Mouse (Mus musculus): ENCODE results near the gene Ankdd1a.

Gene Ankdd1a

DNA sequence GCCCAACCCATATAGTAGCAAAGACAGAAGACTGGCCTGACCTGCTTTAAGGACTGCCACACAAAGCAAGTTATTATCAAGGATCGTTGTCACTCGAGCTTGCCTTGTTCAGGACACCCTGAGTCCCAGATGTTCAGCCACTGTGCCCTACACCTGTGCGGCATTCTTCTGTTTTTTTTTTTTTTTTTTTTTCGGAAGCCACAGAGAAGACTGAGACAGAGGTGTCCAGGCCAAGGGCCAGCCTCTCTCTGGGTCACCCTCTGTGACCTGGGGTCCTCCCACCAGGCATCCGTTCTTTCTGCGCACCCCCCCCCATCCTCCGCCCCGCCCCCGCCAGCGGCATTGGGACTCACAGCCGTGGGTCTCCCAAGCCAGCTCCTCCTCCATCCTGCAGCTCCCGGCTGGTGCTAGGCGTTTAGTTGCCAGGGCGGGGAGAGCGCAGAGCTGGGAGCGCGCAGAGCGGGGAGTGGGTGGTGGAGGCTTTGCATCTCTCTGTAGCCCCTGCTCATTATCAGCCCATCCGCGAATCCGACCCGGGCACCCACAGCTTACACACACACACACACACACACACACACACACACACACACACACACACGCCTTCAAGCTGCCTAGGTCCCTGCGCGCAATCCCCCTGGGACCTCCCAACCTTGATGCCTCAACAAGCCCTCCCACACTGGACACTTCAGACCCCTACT, at the start of gene Ankdd1a:
Gene Ankdd1a (minus strand): TSS at position 387 of the 698 bp plus-strand sequence.
- no peak for DNase-seq (ENCODE audit: low read depth in 2 of 2, low spot score in 2 of 2)

GRCm38 (mm10) chr9:65569491-65569971, 49.5 kb upstream of the Ankdd1a start:
- no peak for DNase-seq (ENCODE audit: low read depth in 2 of 2, low spot score in 2 of 2)

DNA sequence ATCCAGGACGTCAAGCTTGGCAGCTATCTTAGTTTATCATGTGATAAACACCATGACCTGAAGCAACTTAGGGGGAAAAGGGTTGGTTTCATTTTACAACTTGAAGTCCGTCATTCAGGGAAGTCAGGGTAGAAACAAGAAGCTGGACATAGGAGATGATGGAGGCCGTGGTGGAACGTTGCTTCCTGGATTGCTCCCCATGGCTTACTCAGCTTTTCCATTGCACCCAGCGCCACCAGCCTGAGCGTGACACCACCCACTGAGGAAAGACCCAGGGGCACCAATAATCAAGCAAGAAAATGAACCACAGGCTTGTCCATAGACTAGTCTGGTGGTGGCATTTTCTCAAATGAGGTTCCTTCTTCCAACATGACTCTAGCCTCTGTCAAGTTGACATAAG, 48.8 kb upstream of the Ankdd1a start:
- DNase-seq (ENCODE audit: low read depth in 2 of 2, low spot score in 2 of 2) = no peak

DNA sequence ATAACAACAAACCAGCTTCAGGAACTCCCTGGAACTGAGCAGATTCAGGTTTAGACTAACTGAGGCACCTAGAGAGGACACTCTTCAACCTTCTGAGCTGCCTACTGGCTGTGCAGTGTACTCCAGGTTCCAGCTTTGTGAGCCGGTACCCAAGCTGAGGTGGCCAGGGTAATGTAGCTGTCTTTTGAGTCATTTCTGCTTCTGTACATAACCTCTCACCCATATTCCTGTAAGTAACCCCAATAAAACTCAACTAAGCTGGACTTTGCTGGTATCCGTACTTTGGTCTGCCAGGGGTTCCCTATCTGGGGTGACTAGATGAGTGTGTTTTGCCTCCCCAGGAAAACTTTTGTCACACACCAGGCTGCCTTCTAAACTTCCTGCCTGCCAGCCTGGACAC, 44.7 kb upstream of the Ankdd1a start:
- DNase-seq (ENCODE audit: low read depth in 2 of 2, low spot score in 2 of 2) = no peak

DNA sequence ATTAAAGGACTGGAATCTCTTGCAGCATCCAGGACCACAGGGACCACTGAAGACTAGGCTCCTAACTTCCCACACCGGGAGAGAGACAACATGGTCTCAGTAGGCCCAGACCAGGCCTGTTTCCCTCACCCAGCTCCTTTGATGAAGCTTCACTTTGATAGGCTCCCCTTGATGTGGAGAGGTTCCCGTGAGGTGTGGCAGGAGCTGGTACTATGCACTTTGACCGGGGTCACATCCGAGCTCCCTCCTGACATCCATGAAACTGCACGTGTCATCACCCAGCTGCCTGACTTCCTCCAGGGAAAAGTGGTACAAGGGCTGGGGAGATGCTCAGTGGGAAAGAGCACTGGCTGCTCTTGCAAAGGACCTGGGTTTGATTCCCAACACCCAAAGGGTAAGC, 43.1 kb upstream of the Ankdd1a start:
- no peak for DNase-seq (ENCODE audit: low read depth in 2 of 2, low spot score in 2 of 2)

DNA sequence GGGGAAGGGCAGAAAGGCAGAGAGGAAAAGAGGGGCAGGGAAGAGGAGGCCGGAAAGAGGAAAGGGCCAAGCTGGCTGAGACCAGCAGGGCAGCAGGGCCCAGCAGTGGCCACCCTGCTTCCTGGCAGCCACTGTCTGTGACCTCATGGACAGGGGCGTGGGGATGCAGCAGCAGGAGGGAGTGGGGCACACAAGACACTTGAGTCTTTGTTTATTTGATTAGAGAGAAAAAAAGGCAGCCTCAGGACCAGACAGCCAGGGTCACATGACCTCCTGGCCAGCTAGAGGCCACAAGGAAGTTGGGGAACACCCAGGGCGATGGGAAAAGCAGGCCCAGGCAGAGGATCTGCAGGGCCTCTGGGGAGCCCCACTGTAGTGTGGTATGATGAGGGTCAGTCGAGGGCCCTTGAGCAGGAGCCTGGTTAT, 42.1 kb upstream of the Ankdd1a start:
- DNase-seq (ENCODE audit: low read depth in 2 of 2, low spot score in 2 of 2) = no peak

DNA sequence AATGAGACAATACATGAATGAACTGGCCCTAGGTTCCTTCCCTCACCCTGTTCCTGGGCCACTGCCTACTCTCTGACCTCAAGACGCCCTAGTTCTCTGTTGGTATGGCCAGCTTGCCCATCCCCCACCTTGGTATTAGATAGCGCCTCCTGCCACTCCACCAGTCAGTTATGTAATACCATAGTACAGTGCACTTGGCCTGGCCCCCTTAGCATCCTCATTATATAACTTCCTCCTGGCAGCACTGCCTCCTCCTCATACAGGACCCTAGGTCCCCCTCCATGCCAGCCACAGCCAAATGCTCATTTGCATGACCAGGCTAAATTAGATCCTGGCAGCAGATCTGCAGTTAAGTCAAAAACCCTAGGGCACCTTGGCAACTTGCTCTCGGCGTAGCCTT, 41.0 kb upstream of the Ankdd1a start:
- no peak for DNase-seq (ENCODE audit: low read depth in 2 of 2, low spot score in 2 of 2)

- no peak for DNase-seq (ENCODE audit: low read depth in 2 of 2, low spot score in 2 of 2)
Observed at GRCm38 (mm10) chr9:65558806-65559205, 38.8 kb upstream of the Ankdd1a start.

DNA sequence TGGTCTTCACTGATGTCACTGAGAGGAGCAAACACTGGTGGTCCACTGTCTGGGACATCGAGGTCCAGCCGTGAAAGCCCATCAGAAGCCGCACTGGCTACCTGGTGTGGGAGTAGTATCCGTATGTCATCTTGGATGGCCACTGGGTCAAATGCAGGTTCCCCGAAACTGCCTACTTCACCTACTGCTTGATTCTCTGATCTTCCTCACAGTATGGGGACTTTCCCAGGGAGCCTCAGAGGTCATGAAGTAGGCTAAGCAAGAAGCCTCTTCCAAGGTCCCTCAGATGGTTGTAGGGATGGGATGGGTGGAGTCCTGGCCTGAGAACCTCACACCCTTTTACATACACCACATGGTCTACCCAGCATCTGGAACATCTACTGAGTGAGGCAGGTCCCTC, 37.0 kb upstream of the Ankdd1a start:
- DNase-seq (ENCODE audit: low read depth in 2 of 2, low spot score in 2 of 2) = no peak

DNA sequence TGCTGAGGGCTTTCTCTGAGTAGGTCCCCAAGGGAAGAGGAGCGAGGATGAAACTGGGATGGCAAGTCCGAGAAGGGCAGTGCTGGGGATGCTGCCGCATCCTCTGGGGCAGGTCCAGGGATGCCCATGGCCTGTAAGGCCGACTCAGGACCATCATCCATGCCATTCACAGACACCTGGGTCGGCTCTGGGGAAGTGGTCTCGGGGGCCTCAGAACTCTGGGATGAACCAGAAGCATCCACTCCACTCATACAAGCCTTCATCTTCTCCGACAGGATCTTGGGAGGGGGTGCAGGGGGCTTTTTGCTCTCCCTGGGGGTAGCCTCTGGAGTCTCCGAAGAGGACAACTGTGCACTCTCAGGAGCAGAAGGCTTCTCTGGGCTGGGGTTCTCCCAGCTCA, 36.4 kb upstream of the Ankdd1a start:
- DNase-seq (ENCODE audit: low read depth in 2 of 2, low spot score in 2 of 2) = no peak

GRCm38 (mm10) chr9:65555621-65556020, 35.6 kb upstream of the Ankdd1a start:
- no peak for DNase-seq (ENCODE audit: low read depth in 2 of 2, low spot score in 2 of 2)

- DNase-seq (ENCODE audit: low read depth in 2 of 2, low spot score in 2 of 2) = no peak
Observed at GRCm38 (mm10) chr9:65555001-65555405, 35.0 kb upstream of the Ankdd1a start.

DNA sequence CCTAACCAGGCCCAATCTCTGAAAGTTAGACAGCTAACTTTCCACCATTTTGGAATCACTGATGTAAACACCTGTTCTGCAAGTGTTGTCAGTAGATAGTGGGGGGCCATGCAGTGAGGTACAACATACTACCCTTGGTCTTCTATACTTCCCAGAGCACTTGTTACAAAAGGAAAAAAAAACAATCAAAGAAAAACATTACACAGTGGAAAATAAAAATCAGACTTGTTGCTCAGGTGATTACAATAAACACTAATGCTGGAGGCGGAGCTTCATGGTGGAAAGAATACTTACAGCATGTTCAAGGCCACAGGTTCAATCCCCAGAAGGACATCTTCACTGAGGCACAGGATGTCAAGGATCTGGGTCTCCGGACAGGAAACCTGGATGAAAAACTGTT, 32.7 kb upstream of the Ankdd1a start:
- no peak for DNase-seq (ENCODE audit: low read depth in 2 of 2, low spot score in 2 of 2)

DNA sequence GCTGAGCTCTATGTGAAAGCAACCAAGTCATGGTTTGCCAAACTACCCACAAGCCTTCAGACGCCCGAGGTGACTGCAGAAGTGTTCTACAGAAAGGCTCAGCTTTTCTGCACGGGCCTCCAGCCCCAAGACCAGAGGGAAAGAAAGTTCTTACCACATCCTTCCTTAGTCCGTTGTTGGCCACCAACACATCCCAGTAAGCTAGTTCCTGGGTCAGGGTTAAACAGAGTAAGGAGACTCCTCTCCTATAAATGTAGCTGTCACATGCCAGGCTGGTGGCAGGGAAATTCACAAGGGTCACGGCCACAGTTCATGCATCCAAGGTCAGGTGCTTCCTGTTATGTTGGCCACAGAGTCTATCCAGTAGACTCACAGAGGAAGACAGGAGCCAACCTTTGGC, 32.1 kb upstream of the Ankdd1a start:
- no peak for DNase-seq (ENCODE audit: low read depth in 2 of 2, low spot score in 2 of 2)

DNA sequence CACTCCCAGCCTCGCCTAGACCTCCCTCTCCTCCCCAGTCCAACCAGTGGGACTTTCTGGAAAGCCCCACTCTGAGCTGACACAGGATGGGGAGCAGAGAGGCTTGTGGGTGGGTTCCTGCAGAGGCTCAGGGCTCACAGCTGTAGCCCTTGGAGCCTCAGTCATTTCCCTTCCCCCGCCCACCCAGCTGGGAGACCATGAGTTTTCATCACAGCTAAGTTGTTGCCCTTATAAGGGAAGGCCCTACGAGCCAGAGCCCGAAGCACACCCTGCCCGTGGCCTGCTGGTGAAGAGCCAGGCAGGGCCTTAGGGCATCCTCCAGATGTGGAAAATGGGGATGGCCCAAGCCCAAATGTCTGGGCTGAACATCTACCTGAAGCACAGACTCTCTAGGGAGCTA, 31.0 kb upstream of the Ankdd1a start:
- DNase-seq (ENCODE audit: low read depth in 2 of 2, low spot score in 2 of 2) = peak; percentile 47 to 68

DNA sequence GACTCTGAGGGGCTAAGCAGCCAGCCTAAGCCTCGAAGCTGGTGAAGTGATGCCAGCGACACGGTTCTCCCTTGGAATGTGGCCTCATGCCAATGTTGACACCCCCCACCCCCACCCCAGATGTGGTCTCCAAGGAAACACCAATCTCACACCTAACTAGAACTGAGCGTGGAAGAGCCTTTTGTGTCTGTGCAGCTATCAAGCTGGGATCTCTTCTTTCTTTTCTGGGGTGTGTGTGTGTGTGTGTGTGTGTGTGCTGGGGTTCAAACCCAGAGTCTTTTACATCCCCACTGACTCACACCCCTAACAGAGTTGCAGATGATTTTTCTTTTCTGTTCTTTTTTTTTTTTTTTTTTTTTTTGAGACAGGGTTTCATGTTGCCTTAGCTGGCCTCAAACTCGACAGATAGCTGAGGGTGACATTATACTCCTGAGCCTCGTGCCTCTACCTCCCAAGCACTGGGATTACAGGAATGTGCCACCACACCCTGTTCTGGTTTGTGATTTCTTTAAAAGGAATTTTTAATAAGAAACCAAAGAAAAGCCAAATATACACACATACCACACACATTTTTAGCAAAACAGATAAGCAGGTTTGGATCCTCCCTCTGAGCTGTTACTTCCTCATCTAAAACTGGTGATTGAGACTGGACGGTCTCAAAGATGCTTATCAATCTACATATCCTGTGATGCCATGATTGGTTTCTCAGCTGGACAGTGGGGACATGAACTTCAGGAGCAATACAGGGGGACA, 30.3 kb upstream of the Ankdd1a start:
- DNase-seq (ENCODE audit: low read depth in 2 of 2, low spot score in 2 of 2) = no peak

GRCm38 (mm10) chr9:65549643-65550042, 29.6 kb upstream of the Ankdd1a start:
- no peak for DNase-seq (ENCODE audit: low read depth in 2 of 2, low spot score in 2 of 2)

DNA sequence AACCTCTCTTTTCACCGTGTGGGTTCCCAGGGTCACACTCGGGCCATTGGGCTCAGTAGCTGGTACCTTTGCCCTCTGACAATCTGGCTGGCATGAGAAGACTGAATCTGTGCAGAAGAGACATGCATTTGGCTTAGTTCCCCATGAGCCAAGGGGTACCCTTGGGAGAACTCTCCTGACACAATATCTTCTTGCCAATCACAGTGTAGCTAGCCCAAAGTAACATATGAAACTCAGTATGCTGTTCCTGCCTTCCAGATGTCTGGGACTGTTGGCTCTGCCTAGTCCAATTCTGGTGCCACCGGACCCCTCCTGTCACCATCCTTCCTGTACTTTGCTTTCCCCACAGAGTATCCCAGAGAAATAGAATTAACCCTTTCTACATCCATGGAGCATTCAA, 29.1 kb upstream of the Ankdd1a start:
- DNase-seq (ENCODE audit: low read depth in 2 of 2, low spot score in 2 of 2) = no peak

GRCm38 (mm10) chr9:65548311-65548710, 28.3 kb upstream of the Ankdd1a start:
- DNase-seq (ENCODE audit: low read depth in 2 of 2, low spot score in 2 of 2) = no peak

DNA sequence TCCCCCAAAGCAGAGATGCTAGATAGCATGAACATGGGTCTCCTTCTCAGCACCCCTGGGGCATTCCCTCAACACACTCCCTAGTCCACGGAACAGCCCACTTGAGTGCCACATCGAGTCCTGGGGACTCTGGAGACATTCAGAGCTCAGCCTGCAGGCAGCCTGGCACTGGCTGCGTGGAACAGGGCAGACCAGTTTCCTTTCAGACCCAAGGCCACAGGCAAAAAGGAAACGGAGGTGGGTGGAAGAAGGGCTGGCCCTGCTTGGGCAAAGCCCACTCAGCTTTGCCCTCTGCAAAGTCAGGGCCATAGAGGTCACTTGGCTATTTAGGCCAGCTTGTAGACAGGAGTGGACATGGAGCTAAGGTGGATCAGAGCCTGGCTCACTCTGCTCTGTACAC, 27.9 kb upstream of the Ankdd1a start:
- DNase-seq (ENCODE audit: low read depth in 2 of 2, low spot score in 2 of 2) = no peak

- DNase-seq (ENCODE audit: low read depth in 2 of 2, low spot score in 2 of 2) = no peak
Observed at GRCm38 (mm10) chr9:65547111-65547510, 27.1 kb upstream of the Ankdd1a start.

GRCm38 (mm10) chr9:65546413-65546695, 26.4 kb upstream of the Ankdd1a start:
- no peak for DNase-seq (ENCODE audit: low read depth in 2 of 2, low spot score in 2 of 2)

Data from CD8-positive naive resting alpha-beta T cell, adult 2 months (primary cell).